Mouse (Mus musculus): ENCODE data around the gene Hic1. TPM values are rescaled to one million over a fixed set of nuclear protein-coding genes. Genes with fewer than 3 reads are reported as not detected.
A peak's percentile ranks its signal among the peaks of the same experiment; 100 is the strongest.

Gene Hic1
- polyA plus RNA-seq, 1 experiment from 2014 or later, result 1.9 TPM

DNA sequence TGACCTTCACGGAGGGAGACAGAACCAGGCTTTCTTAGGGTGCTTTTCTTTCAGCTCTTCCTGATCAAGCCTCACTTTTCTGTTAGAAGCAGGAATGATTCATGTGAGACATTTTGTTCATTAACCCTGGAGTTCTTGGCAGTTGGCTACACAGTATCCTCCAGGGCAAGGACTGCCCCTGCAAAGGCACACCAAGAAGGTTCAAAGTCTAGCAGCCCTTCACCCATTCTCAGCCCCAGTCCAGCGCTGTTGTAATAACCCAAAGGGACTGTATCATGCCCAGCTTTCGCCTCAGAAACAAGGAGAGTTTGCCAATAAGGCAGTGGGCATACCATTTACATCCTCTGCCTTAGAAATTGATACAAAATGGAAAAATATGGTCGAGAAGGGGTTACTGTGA, 34.0 kb downstream of the Hic1 start:
- Histone ChIP-seq H3K27ac (ENCODE audit: low read depth, low read length) (no peak overlapping the region), H3K4me3 (ENCODE audit: low read length) (no peak overlapping the region), H3K4me1 (ENCODE audit: control insufficient read depth, insufficient read depth, low read depth, low read length) (peaks cover 31% of the 10 kb centered on the region), H3K27me3 (replicated peaks; ENCODE audit: control insufficient read depth, insufficient read depth, low read length) (no peaks in the 10 kb centered on the region), H3K9me3 (ENCODE audit: control insufficient read depth, low read length) (no peaks in the 10 kb centered on the region), H3K4me2 (ENCODE audit: low read length) (no peak overlapping the region), H3K36me3 (ENCODE audit: control insufficient read depth, insufficient read depth, low read length) (no peaks in the 10 kb centered on the region), H3K9ac (ENCODE audit: low read depth, low read length) (no peak overlapping the region)
- ATAC-seq, result no peak
- 92% methylated on average over 4 of the region's 4 CpGs for WGBS

DNA sequence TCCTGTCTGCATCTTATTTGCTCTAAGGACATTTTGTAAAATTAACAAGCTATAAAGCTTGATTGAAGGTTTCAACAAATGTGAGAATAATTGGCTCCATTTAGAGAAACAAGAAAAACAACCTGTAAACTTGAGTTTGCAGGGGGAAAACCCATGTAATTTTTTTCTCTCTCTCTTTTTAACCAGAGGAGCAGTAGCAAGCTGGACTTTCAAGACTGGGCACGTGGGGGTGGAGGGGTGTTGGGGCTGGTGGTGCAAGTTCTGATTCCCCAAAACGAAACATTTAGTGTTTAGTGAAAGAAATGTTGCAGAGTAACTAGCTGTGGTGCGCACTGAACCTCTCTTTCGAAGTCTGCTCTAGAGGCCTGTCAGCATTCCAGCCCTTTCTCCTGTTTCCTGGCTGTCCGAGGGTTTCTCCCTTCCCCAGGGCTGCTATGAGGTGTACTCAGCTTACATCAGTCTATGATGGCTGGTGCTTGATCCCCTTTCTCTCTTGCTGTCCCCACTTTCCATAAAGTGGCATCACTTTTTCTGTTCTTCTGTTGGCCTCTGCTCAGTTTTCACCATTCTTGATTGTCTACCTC, 34.7 kb downstream of the Hic1 start:
- H3K9me3 ChIP-seq (ENCODE audit: control insufficient read depth, low read length), result no peaks in the 10 kb centered on the region
- H3K9ac ChIP-seq (ENCODE audit: low read depth, low read length), result no peak overlapping the region
- peaks cover 31% of the 10 kb centered on the region for H3K4me1 ChIP-seq (ENCODE audit: control insufficient read depth, insufficient read depth, low read depth, low read length)
- no peaks in the 10 kb centered on the region for H3K36me3 ChIP-seq (ENCODE audit: control insufficient read depth, insufficient read depth, low read length)
- H3K4me3 ChIP-seq (ENCODE audit: low read length), result no peak overlapping the region
- H3K27ac ChIP-seq (ENCODE audit: low read depth, low read length), result peak overlapping the region; percentile 51; the same call in 1 of the 2 replicates
- no peak for ATAC-seq
- WGBS, result 73% methylated on average over 5 of the region's 5 CpGs
- H3K27me3 ChIP-seq (replicated peaks; ENCODE audit: control insufficient read depth, insufficient read depth, low read length), result no peaks in the 10 kb centered on the region
- no peak overlapping the region for H3K4me2 ChIP-seq (ENCODE audit: low read length)

DNA sequence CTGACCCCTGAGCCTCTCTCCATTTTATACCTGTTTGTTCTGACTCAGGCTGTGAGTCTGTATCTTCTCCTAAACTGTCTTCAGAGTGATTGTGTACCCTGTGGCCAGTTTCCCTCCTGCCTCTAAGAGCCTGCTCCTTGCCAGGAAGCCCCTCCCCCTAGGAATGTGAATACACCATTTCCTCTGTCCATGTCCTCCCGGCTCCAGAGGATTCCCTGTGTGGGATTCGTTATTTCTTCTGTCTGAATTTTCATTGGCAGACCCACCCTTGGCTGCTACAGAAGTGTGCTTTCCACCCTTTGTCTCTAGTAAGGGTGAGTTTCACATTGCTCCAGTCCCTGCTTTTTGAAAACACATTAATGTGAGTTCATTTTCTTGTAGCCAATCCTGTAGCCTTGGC, 35.4 kb downstream of the Hic1 start:
- H3K4me1 ChIP-seq (ENCODE audit: control insufficient read depth, insufficient read depth, low read depth, low read length), result peaks cover 31% of the 10 kb centered on the region
- no peaks in the 10 kb centered on the region for H3K27me3 ChIP-seq (replicated peaks; ENCODE audit: control insufficient read depth, insufficient read depth, low read length)
- no peak overlapping the region for H3K4me3 ChIP-seq (ENCODE audit: low read length)
- no peak overlapping the region for H3K4me2 ChIP-seq (ENCODE audit: low read length)
- H3K27ac ChIP-seq (ENCODE audit: low read depth, low read length), result peak overlapping the region; percentile 51; the same call in 1 of the 2 replicates
- ATAC-seq, result peak; percentile 69
- WGBS, result 0% methylated on average over 2 of the region's 2 CpGs
- H3K9ac ChIP-seq (ENCODE audit: low read depth, low read length), result no peak overlapping the region
- no peaks in the 10 kb centered on the region for H3K36me3 ChIP-seq (ENCODE audit: control insufficient read depth, insufficient read depth, low read length)
- H3K9me3 ChIP-seq (ENCODE audit: control insufficient read depth, low read length), result no peaks in the 10 kb centered on the region

DNA sequence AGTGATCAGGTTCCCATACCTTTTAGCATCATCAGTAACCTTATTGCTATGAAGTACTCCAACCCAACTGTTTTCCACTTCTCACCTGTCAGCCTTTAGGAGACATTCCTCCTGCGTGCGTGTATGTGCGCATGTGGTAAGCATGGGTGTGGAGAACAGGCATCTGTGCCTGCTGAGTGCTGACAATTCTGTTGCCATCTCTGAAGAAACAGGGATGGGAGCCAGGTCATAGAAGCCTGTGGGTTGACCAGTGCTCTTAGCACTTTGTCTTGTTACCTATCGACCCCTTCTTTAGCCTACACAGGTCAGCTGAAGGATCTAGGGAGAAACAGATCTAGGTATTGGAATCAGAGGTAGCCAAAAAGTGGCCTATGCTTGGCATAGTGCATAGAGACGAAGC, 35.9 kb downstream of the Hic1 start:
- Histone ChIP-seq H3K36me3 (ENCODE audit: control insufficient read depth, insufficient read depth, low read length) (no peaks in the 10 kb centered on the region), H3K4me2 (ENCODE audit: low read length) (no peak overlapping the region), H3K9ac (ENCODE audit: low read depth, low read length) (no peak overlapping the region), H3K4me3 (ENCODE audit: low read length) (no peak overlapping the region), H3K4me1 (ENCODE audit: control insufficient read depth, insufficient read depth, low read depth, low read length) (peaks cover 29% of the 10 kb centered on the region), H3K9me3 (ENCODE audit: control insufficient read depth, low read length) (no peaks in the 10 kb centered on the region), H3K27me3 (replicated peaks; ENCODE audit: control insufficient read depth, insufficient read depth, low read length) (no peaks in the 10 kb centered on the region), H3K27ac (ENCODE audit: low read depth, low read length) (peak overlapping the region; percentile 51; the same call in 1 of the 2 replicates)
- WGBS, result 84% methylated on average over 5 of the region's 5 CpGs
- no peak for ATAC-seq

DNA sequence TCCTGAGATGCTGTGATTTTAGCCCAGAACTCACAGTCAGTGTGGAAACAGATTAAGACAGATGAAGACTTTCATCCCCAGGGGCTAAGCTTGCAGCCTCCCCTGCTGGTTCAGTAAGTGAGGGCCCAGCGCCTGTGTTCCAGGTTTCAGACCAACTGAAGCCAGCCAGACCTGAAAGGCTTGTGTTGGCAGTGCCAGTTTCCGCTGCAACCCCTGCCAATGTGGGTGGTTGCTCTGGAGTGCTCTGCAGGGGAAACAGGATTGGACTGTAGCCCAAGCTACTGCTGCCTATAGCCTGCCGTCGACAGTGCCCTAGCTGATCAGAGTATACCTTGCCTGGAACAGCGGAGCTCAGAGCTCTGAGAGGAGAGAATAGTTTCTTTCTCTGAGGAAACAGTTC, 37.0 kb downstream of the Hic1 start:
- Histone ChIP-seq H3K4me1 (ENCODE audit: control insufficient read depth, insufficient read depth, low read depth, low read length) (peaks cover 29% of the 10 kb centered on the region), H3K4me2 (ENCODE audit: low read length) (no peak overlapping the region), H3K9me3 (ENCODE audit: control insufficient read depth, low read length) (no peaks in the 10 kb centered on the region), H3K36me3 (ENCODE audit: control insufficient read depth, insufficient read depth, low read length) (no peaks in the 10 kb centered on the region), H3K27me3 (replicated peaks; ENCODE audit: control insufficient read depth, insufficient read depth, low read length) (no peaks in the 10 kb centered on the region), H3K9ac (ENCODE audit: low read depth, low read length) (no peak overlapping the region), H3K4me3 (ENCODE audit: low read length) (no peak overlapping the region), H3K27ac (ENCODE audit: low read depth, low read length) (no peak overlapping the region)
- 48% methylated on average over 5 of the region's 5 CpGs for WGBS
- peak; percentile 84 for ATAC-seq

DNA sequence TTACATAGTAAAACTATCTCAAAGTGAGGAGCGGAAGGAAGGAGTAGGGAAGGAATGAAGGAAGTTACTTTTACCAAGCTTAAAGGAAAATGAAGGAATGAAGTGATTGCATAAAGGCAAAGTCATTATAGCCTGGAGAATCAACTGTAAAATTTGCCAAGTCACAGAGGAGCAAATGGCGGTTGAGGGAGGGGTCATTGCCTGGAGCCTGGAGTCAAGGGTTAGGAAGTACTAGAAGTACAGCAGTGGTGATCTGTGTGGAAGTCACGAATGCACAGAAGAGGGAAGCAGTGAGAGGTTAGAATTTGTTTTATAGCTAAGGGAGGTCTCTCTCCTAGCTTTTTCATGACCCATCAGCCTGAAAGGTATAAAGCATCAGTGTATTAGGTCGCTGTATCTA, 38.0 kb downstream of the Hic1 start:
- Histone ChIP-seq H3K4me1 (ENCODE audit: control insufficient read depth, insufficient read depth, low read depth, low read length) (peaks cover 29% of the 10 kb centered on the region), H3K9me3 (ENCODE audit: control insufficient read depth, low read length) (no peaks in the 10 kb centered on the region), H3K4me2 (ENCODE audit: low read length) (no peak overlapping the region), H3K27ac (ENCODE audit: low read depth, low read length) (no peak overlapping the region), H3K4me3 (ENCODE audit: low read length) (no peak overlapping the region), H3K9ac (ENCODE audit: low read depth, low read length) (no peak overlapping the region), H3K27me3 (replicated peaks; ENCODE audit: control insufficient read depth, insufficient read depth, low read length) (no peaks in the 10 kb centered on the region), H3K36me3 (ENCODE audit: control insufficient read depth, insufficient read depth, low read length) (no peaks in the 10 kb centered on the region)
- ATAC-seq, result no peak
- 85% methylated on average over 4 of the region's 4 CpGs for WGBS

DNA sequence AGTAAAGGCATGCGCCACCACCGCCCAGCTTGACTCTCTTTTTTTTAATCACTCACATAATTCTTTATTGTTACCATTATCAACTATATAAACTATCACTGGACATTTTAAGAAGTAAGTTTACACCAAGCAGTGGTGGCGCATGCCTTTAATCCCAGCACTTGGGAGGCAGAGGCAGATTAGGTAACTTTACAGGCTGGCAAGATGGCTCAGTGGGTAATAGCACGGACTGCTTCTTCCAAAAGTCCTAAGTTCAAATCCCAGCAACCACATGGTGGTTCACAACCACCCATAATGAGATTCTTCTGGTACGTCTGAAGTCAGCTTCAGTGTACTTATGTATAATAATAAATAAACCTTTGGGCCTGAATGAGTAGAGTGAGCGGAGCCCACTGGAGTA, 39.8 kb downstream of the Hic1 start:
- no peak overlapping the region for H3K9ac ChIP-seq (ENCODE audit: low read depth, low read length)
- no peak for ATAC-seq
- H3K27me3 ChIP-seq (replicated peaks; ENCODE audit: control insufficient read depth, insufficient read depth, low read length), result no peaks in the 10 kb centered on the region
- no peak overlapping the region for H3K4me2 ChIP-seq (ENCODE audit: low read length)
- H3K4me1 ChIP-seq (ENCODE audit: control insufficient read depth, insufficient read depth, low read depth, low read length), result peaks cover 20% of the 10 kb centered on the region
- 98% methylated on average over 6 of the region's 6 CpGs for WGBS
- H3K4me3 ChIP-seq (ENCODE audit: low read length), result no peak overlapping the region
- no peaks in the 10 kb centered on the region for H3K36me3 ChIP-seq (ENCODE audit: control insufficient read depth, insufficient read depth, low read length)
- H3K27ac ChIP-seq (ENCODE audit: low read depth, low read length), result no peak overlapping the region
- no peaks in the 10 kb centered on the region for H3K9me3 ChIP-seq (ENCODE audit: control insufficient read depth, low read length)

DNA sequence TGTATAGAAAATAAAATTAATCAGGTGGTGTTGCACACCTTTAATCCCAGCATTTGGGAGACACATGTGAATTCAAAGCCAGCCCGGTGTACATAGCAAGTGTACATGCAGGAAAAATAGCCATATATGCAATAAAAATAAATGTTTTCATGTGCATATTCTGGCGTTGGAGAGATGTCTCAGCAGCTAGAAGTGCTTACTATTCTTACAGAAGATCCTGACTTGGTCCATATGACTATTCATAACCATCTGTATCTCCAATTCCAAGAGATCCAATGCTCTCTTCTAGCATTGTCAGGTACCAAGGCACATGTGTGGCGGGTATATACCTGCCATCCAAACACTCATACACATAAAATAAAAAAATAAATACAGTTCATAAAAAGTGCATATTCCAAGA, 42.9 kb downstream of the Hic1 start:
- Histone ChIP-seq H3K36me3 (ENCODE audit: control insufficient read depth, insufficient read depth, low read length) (no peaks in the 10 kb centered on the region), H3K4me2 (ENCODE audit: low read length) (no peak overlapping the region), H3K9ac (ENCODE audit: low read depth, low read length) (no peak overlapping the region), H3K27me3 (replicated peaks; ENCODE audit: control insufficient read depth, insufficient read depth, low read length) (no peaks in the 10 kb centered on the region), H3K27ac (ENCODE audit: low read depth, low read length) (no peak overlapping the region), H3K4me3 (ENCODE audit: low read length) (no peak overlapping the region), H3K9me3 (ENCODE audit: control insufficient read depth, low read length) (no peaks in the 10 kb centered on the region), H3K4me1 (ENCODE audit: control insufficient read depth, insufficient read depth, low read depth, low read length) (no peaks in the 10 kb centered on the region)
- WGBS, result 98% methylated on average over 3 of the region's 3 CpGs
- ATAC-seq, result no peak

DNA sequence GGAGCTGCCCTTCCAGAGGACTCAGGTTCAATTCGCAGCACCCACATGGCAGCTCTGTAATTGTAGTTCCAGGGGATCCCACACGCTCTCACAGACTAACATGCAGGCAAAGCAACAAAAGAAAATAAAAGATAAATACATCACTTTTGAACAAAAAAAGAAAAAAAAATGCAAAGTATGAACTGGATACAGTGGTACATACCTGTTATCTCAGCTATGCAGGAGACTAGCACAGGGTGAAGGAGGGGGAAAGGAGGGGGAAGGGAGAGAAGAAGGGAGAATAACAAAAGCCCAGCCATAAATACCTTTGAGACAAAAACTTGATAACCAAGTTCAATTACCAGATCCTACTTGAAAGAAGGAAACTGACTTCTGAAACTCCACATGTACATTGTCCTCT, 44.9 kb downstream of the Hic1 start:
- no peak overlapping the region for H3K9ac ChIP-seq (ENCODE audit: low read depth, low read length)
- no peaks in the 10 kb centered on the region for H3K4me1 ChIP-seq (ENCODE audit: control insufficient read depth, insufficient read depth, low read depth, low read length)
- 95% methylated on average over 2 of the region's 2 CpGs for WGBS
- H3K27ac ChIP-seq (ENCODE audit: low read depth, low read length), result no peak overlapping the region
- H3K4me2 ChIP-seq (ENCODE audit: low read length), result no peak overlapping the region
- H3K9me3 ChIP-seq (ENCODE audit: control insufficient read depth, low read length), result no peaks in the 10 kb centered on the region
- no peaks in the 10 kb centered on the region for H3K27me3 ChIP-seq (replicated peaks; ENCODE audit: control insufficient read depth, insufficient read depth, low read length)
- H3K36me3 ChIP-seq (ENCODE audit: control insufficient read depth, insufficient read depth, low read length), result no peaks in the 10 kb centered on the region
- no peak overlapping the region for H3K4me3 ChIP-seq (ENCODE audit: low read length)
- ATAC-seq, result no peak

DNA sequence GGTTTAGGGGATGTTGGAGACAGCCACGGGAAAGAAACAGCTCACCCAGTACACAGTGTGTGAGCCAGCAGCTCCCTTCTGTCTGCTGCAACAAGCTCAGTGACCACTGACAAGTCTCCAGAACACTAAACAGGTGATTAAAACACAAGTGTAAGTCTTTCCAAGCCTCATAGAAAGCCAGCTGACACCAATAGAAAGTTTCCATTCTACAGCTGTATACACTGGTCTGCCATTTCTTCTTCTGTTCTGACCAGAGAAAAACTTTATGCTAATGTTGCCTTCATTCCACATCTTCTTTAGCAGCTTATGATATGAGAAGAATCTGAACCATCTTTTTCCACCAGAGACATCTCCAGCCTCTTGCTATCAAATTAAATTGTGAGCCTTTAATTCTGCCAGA, 48.0 kb downstream of the Hic1 start:
- Histone ChIP-seq H3K27me3 (replicated peaks; ENCODE audit: control insufficient read depth, insufficient read depth, low read length) (no peaks in the 10 kb centered on the region), H3K27ac (ENCODE audit: low read depth, low read length) (no peak overlapping the region), H3K9ac (ENCODE audit: low read depth, low read length) (no peak overlapping the region), H3K4me3 (ENCODE audit: low read length) (no peak overlapping the region), H3K4me1 (ENCODE audit: control insufficient read depth, insufficient read depth, low read depth, low read length) (no peaks in the 10 kb centered on the region), H3K9me3 (ENCODE audit: control insufficient read depth, low read length) (no peaks in the 10 kb centered on the region), H3K4me2 (ENCODE audit: low read length) (no peak overlapping the region), H3K36me3 (ENCODE audit: control insufficient read depth, insufficient read depth, low read length) (no peaks in the 10 kb centered on the region)
- ATAC-seq, result no peak
- WGBS, result 74% methylated on average over 1 of the region's 1 CpGs

Measured in hindbrain, embryonic 16.5 days (tissue).